Mouse (Mus musculus) heart, embryonic 16.5 days (tissue): Measurements from ENCODE around the gene Cadps2. TPM values are rescaled to one million over a fixed set of nuclear protein-coding genes. Genes with fewer than 3 reads are reported as not detected.

Source experiments
- ATAC-seq: fragments of 200-750 bp; cut with Nextera tagmentation; replicated peaks from 2 replicates; pipeline ENCODE4 v1.8.0; 2017; ENCODE audit warnings: moderate number of reproducible peaks; ENCODE audit not compliant: insufficient read depth, low FRiP score; ENCODE audit errors: extremely low read depth
- H3K27ac ChIP-seq: fragments of 300-500 bp; sonication (generic); 2 replicates; pipeline ENCODE4 v1.5.1; 2014; ENCODE audit warnings: mild to moderate bottlenecking, low read length, control low read depth, moderate library complexity
- H3K27me3 ChIP-seq: fragments of 300-500 bp; sonication (generic); 2 replicates; pipeline ENCODE4 v1.6.1; 2014; ENCODE audit warnings: low read length, mixed read lengths; ENCODE audit not compliant: control insufficient read depth, insufficient read depth
- H3K36me3 ChIP-seq: fragments of 300-500 bp; sonication (generic); 2 replicates; pipeline ENCODE4 v1.6.1; 2014; ENCODE audit not compliant: control insufficient read depth, insufficient read depth
- H3K4me1 ChIP-seq: fragments of 300-500 bp; sonication (generic); 2 replicates; pipeline ENCODE4 v1.6.1; 2014; ENCODE audit warnings: low read length, mixed read lengths; ENCODE audit not compliant: control insufficient read depth, insufficient read depth
- H3K4me2 ChIP-seq: fragments of 300-500 bp; sonication (generic); 2 replicates; pipeline ENCODE4 v1.6.1; 2014; ENCODE audit warnings: low read depth, mild to moderate bottlenecking, control low read depth, low read length
- H3K4me3 ChIP-seq: fragments of 300-500 bp; sonication (generic); 2 replicates; pipeline ENCODE4 v1.5.1; 2014; ENCODE audit warnings: mild to moderate bottlenecking, control low read depth, low read length
- H3K9ac ChIP-seq: fragments of 300-500 bp; sonication (generic); 2 replicates; pipeline ENCODE4 v1.6.1; 2014; ENCODE audit warnings: low read length, control low read depth
- H3K9me3 ChIP-seq: fragments of 300-500 bp; sonication (generic); replicated peaks from 2 replicates; pipeline ENCODE4 v1.6.1; 2016; ENCODE audit warnings: low read length; ENCODE audit not compliant: control insufficient read depth
- WGBS: fragments of 180-500 bp; shearing (Covaris S2); extraction: QIAGEN DNeasy Blood & Tissue Kit; methylation state at CpG from one replicate; pipeline ENCODE4 v1.1.7; 2014; 5-methylcytosine and 5-hydroxymethylcytosine counted together
- polyA plus RNA-seq: library from polyadenylated mRNA; unstranded; fragments of >200 nt; fragmentation: Nextera tagmentation; extraction: Ambion mirVana; gene quantifications from 2 replicates; pipeline ENCODE4 v1.2.1, GENCODE M21; 2015

Gene Cadps2
- polyA plus RNA-seq, 1 experiment from 2014 or later, result 1.3 TPM

DNA sequence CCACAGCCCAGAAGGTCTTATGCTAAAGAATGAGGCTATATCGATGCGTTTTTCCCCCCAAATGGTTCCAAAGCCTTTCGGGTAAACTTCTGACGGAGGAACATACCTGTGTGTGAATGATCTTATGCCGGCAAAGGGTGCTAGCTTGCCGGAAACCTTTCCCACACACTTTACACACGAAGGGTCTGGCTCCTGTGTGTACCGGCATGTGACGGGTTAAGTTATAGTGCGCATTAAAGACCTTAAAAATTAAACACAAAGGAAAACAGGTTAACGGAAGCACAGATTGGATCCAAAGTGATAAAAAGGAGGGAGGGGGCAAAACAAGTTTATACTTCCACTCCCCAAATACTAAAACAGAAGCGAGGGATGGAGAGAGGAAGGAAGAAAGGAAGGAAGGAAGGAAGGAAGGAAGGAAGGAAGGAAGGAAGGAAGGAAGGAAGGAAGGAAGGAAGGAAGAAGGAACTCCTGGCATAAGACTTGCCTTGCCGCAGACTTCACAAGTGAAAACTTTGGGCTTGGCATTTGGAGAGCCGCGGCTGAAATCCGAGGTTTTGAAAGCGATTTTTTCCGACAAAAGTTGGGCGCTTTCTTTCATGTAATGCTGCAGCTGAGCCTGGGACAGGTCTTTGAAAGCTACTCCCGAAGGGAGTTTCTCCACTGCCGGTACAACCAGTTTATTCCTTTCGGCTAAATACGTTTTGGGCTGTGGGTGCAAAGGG lies 592.3 kb downstream of the Cadps2 start:
- Histone ChIP-seq H3K9ac (no peak overlapping the region), H3K4me1 (peaks cover 12% of the 10 kb centered on the region), H3K27ac (no peak overlapping the region), H3K9me3 (no peaks in the 10 kb centered on the region), H3K4me3 (0 out of 2 replicates have a peak overlapping the region, but pooled peaks have one; percentile 18), H3K36me3 (no peaks in the 10 kb centered on the region), H3K27me3 (peaks cover 81% of the 10 kb centered on the region), H3K4me2 (no peak overlapping the region; the same call in 1 of the 2 replicates)
- no peak for ATAC-seq
- WGBS, result 2% methylated on average over 23 of the region's 23 CpGs

DNA sequence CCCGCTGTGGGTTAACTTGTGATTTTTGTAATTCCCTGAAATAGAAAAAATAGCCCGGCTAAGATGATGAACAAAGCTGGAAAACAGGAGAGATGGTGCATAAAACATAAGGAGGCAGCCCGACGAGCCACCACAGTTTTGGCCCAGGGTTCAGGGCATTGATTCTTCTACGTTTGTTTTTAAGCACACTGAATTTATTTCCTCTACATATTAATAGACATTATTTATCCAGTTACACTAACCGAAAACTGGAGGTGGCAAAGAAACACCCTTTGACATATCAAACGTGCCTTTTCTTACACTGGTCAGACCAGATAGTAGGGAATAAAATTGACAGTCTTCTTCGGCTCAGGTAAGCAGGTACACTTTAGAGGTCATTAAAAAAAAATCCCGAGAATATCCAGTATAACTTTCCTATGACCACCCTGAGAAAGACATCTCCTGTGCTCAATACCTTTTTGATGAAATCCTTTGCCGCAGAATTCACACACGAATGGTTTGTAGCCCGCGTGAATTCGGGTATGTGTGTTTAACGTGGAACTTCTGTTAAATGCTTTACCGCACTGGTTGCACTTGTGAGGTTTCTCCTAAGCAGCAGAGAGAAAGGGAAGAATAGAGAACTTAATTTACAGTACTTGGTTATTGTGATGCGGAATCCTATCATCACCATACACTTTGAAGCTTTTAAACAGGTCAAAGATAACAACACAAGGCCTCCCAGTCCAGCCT lies 593.0 kb downstream of the Cadps2 start:
- H3K27me3 ChIP-seq, result peaks cover 79% of the 10 kb centered on the region
- no peak overlapping the region for H3K9ac ChIP-seq
- H3K4me3 ChIP-seq, result no peak overlapping the region
- no peak overlapping the region for H3K27ac ChIP-seq
- H3K9me3 ChIP-seq, result no peaks in the 10 kb centered on the region
- 5% methylated on average over 17 of the region's 17 CpGs for WGBS
- ATAC-seq, result no peak
- H3K4me2 ChIP-seq, result no peak overlapping the region
- no peaks in the 10 kb centered on the region for H3K36me3 ChIP-seq
- H3K4me1 ChIP-seq, result peaks cover 12% of the 10 kb centered on the region

DNA sequence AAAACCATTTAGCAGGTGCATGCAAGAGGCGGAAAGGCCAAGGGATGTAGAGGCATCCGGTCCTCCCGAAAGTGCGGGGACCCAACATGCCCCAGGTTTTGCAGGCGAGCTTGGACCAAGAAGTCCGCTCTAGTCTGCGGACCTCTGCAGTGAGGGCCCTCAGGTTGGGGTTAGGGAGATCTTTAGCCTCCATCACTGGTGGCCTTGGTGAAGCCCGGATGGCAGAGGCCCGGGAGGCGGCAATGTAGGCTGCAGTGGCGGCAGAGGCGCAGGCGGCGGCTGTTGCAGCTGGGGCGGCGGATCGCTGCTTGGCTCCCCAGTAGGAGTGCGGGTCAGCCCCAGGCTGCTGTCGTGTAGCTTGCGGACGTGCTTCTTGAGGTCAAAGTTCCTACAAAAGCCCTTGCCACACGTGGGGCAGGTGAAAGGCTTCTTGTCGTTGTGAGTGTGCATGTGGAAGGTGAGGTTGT lies 593.6 kb downstream of the Cadps2 start:
- no peak overlapping the region for H3K27ac ChIP-seq
- no peaks in the 10 kb centered on the region for H3K9me3 ChIP-seq
- H3K36me3 ChIP-seq, result no peaks in the 10 kb centered on the region
- WGBS, result 2% methylated on average over 22 of the region's 23 CpGs
- H3K27me3 ChIP-seq, result peaks cover 77% of the 10 kb centered on the region
- H3K4me1 ChIP-seq, result peaks cover 12% of the 10 kb centered on the region
- no peak overlapping the region for H3K4me2 ChIP-seq
- no peak for ATAC-seq
- no peak overlapping the region for H3K9ac ChIP-seq
- H3K4me3 ChIP-seq, result no peak overlapping the region

DNA sequence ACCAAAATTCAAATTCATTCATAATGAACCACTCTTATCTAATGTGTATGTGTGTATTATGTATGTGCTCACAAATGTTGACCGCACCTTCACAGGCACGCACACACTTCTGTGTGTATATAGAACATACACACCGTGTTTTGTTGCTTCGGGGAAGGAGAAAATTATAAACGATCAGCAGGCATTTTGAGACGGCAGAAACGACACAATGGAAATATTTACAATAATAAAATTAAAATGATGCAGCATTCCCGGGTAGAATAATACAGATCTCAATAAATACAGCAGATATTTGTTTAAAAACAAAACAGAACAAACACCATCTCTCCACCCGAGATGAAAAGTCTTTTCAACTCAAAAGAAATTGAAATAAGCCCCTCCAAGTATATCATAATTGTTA lies 594.1 kb downstream of the Cadps2 start:
- no peak overlapping the region for H3K27ac ChIP-seq
- peaks cover 72% of the 10 kb centered on the region for H3K27me3 ChIP-seq
- peaks cover 12% of the 10 kb centered on the region for H3K4me1 ChIP-seq
- 20% methylated on average over 9 of the region's 9 CpGs for WGBS
- no peak for ATAC-seq
- no peaks in the 10 kb centered on the region for H3K36me3 ChIP-seq
- H3K4me3 ChIP-seq, result no peak overlapping the region
- no peak overlapping the region for H3K9ac ChIP-seq
- H3K4me2 ChIP-seq, result no peak overlapping the region
- no peaks in the 10 kb centered on the region for H3K9me3 ChIP-seq

DNA sequence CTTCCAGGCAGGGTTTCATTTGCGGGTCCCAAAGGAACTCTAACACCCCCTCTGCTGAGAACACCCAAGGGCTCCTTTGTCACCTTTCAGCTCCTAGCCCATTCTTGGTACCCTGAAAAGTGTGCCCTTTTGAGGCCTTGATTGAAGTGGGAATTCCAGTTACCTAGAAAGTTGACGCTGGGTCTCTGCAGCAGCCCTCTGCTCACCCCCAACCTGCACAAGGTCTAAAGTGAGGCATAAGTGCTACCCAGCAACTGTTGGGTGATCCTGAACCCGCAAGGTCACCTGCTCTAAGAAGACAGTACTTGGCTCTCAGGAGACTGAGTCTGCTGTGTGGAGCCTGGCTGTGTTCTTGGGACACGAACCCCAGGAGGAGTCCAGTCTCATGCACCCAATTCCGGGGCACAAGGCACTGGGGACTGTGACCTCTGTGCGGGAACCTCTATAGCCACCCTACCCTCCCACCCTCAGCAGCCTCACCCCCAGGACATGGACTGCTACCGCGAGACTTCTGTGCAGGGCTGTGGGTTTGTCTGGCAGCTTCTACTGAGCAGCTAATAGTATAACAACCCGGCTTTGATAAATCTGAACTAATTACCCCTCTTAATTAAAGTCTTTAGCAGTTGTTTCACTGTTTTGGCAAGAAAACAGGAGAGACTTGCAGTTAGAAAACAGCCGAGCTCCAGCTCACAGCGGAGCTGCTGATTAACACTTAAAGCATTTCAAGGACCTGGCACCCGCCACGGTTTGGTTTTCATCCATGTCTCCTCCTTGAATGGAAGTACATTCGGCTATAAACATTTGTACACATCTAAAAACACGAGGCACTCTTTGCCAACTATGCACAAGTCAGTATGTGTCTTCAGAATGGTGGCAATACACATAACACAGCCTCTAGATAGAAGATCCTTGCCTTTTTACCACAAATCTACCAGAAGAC lies 595.1 kb downstream of the Cadps2 start:
- H3K4me1 ChIP-seq, result peaks cover 9% of the 10 kb centered on the region
- H3K36me3 ChIP-seq, result no peaks in the 10 kb centered on the region
- no peak overlapping the region for H3K4me3 ChIP-seq
- H3K27me3 ChIP-seq, result peaks cover 62% of the 10 kb centered on the region
- no peaks in the 10 kb centered on the region for H3K9me3 ChIP-seq
- 4% methylated on average over 15 of the region's 15 CpGs for WGBS
- no peak overlapping the region for H3K9ac ChIP-seq
- ATAC-seq, result no peak
- H3K4me2 ChIP-seq, result no peak overlapping the region
- no peak overlapping the region for H3K27ac ChIP-seq

Other genes starting within 250 kb of the Cadps2 start
- not detected in 2 replicates for gene Rnf133, start 189.1 kb downstream of the Cadps2 start, polyA plus RNA-seq
- gene Rnf148, start 184.3 kb downstream of the Cadps2 start, polyA plus RNA-seq, result not detected in 2 replicates
- gene Tas2r118, start 130.6 kb upstream of the Cadps2 start, polyA plus RNA-seq, result not detected in 2 replicates